Mouse (Mus musculus) heart, embryonic 11.5 days (tissue): ENCODE measurements around the gene Gm5136. TPM values are rescaled to one million over a fixed set of nuclear protein-coding genes. Genes with fewer than 3 reads are reported as not detected.

Experiments
- ATAC-seq: fragments of 200-750 bp; cut with Nextera tagmentation; replicated peaks from 2 replicates; pipeline ENCODE4 v1.8.0; 2017; ENCODE audit warnings: moderate library complexity; ENCODE audit not compliant: insufficient number of reproducible peaks, low FRiP score, low TSS enrichment
- H3K27ac ChIP-seq: fragments of 300-500 bp; sonication (generic); 2 replicates; pipeline ENCODE4 v1.5.1; 2014; ENCODE audit warnings: mild to moderate bottlenecking, low read depth, low read length
- H3K27me3 ChIP-seq: fragments of 300-500 bp; sonication (generic); 2 replicates; pipeline ENCODE4 v1.6.1; 2014; ENCODE audit warnings: mild to moderate bottlenecking, low read length, mixed read lengths; ENCODE audit not compliant: control insufficient read depth, insufficient read depth
- H3K36me3 ChIP-seq: fragments of 300-500 bp; sonication (generic); 2 replicates; pipeline ENCODE4 v1.6.1; 2014; ENCODE audit warnings: mild to moderate bottlenecking, low read length, moderate library complexity, mixed read lengths; ENCODE audit not compliant: control insufficient read depth, insufficient read depth
- H3K4me1 ChIP-seq: fragments of 300-500 bp; sonication (generic); 2 replicates; pipeline ENCODE4 v1.6.1; 2014; ENCODE audit warnings: low read length; ENCODE audit not compliant: control insufficient read depth, insufficient read depth
- H3K4me2 ChIP-seq: fragments of 300-500 bp; sonication (generic); 2 replicates; pipeline ENCODE4 v1.6.1; 2014; ENCODE audit warnings: mild to moderate bottlenecking, moderate library complexity
- H3K4me3 ChIP-seq: fragments of 300-500 bp; sonication (generic); 2 replicates; pipeline ENCODE4 v1.5.1; 2014; ENCODE audit warnings: low read depth, low read length
- H3K9ac ChIP-seq: fragments of 300-500 bp; sonication (generic); 2 replicates; pipeline ENCODE4 v1.6.1; 2014; ENCODE audit warnings: mild to moderate bottlenecking, low read depth, low read length, moderate library complexity
- H3K9me3 ChIP-seq: fragments of 300-500 bp; sonication (generic); replicated peaks from 2 replicates; pipeline ENCODE4 v1.6.1; 2016; ENCODE audit warnings: low read length; ENCODE audit not compliant: control insufficient read depth
- WGBS: fragments of 180-500 bp; shearing (Covaris S2); extraction: QIAGEN DNeasy Blood & Tissue Kit; methylation state at CpG from one replicate; pipeline ENCODE4 v1.1.7; 2014; ENCODE audit not compliant: insufficient replicate concordance; 5-methylcytosine and 5-hydroxymethylcytosine counted together
- polyA plus RNA-seq: library from polyadenylated mRNA; unstranded; fragments of >200 nt; fragmentation: Nextera tagmentation; extraction: Ambion mirVana; gene quantifications from 2 replicates; pipeline ENCODE4 v1.2.1, GENCODE M21; 2014

Gene Gm5136
- polyA plus RNA-seq, 1 experiment from 2014 or later = not detected

DNA sequence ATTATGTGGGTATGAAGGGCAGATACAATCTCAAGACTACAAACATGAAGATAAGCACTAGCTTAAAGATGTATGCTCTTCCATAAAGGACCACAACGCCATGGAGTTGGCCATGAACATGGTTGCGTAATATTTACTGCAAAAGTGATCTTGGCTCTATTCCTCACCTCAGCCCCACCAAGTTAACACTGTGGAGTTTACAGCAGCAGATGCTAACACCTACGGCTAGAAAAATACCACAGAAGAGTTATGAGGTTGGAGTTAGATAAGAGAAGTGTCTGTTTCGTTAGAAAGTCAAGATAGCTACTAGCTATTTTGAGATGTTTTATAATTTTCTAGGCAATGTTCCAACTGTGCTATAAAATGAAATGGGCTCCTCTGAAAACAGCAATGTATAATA lies 43.1 kb downstream of the Gm5136 start:
- H3K27ac ChIP-seq = no peak overlapping the region
- H3K4me1 ChIP-seq = no peaks in the 10 kb centered on the region
- H3K36me3 ChIP-seq = no peaks in the 10 kb centered on the region
- no peak overlapping the region for H3K9ac ChIP-seq
- no peaks in the 10 kb centered on the region for H3K27me3 ChIP-seq
- no peak for ATAC-seq
- H3K4me3 ChIP-seq = no peak overlapping the region
- 60% methylated on average over 4 of the region's 4 CpGs for WGBS
- no peaks in the 10 kb centered on the region for H3K9me3 ChIP-seq
- no peak overlapping the region for H3K4me2 ChIP-seq

DNA sequence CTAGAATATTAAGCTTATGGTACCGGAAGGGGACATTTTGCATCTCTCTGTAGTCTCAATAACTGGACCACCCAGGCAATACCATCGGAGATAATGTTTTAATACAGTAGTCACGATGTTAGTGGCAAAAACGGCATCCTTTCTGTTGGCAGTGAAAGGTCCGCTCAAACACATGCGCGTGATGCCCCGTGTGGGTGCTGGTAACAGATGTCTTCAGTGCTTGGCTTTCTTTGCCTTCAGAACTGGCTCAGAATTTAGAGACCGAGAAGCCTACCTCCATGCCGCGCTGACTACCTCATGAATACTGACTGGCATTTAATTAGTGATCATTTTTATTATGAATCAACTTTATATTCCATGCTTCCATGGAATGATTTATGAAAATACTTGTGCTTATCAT lies 44.9 kb downstream of the Gm5136 start:
- ATAC-seq = no peak
- 92% methylated on average over 11 of the region's 11 CpGs for WGBS

DNA sequence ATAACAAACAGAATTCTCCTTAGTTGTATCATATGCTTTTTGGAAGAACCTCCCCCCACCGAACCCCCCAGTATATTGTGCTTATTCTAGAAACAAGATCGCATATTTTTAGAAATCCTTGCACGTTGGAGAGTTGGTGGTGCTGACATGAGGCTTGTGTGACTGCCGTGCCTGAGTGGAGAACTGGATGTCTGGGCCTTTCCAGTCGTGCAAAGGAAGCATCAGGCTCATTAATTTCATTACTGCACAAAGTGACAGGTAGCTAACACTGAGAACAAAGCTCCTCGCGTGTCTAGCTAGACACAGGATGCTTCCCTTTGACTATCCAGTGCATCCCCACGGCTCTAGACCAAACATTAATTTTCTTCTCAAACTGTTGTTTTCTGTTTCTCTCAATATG lies 47.1 kb downstream of the Gm5136 start:
- H3K4me2 ChIP-seq = no peak overlapping the region
- WGBS = 53% methylated on average over 8 of the region's 8 CpGs
- no peaks in the 10 kb centered on the region for H3K9me3 ChIP-seq
- no peak for ATAC-seq
- no peak overlapping the region for H3K9ac ChIP-seq
- no peak overlapping the region for H3K4me3 ChIP-seq
- H3K4me1 ChIP-seq = no peaks in the 10 kb centered on the region
- H3K27me3 ChIP-seq = no peaks in the 10 kb centered on the region
- H3K27ac ChIP-seq = no peak overlapping the region
- H3K36me3 ChIP-seq = no peaks in the 10 kb centered on the region

More for the DNA sequence above, 44.9 kb downstream of the Gm5136 start:
- Histone ChIP-seq H3K36me3 (no peaks in the 10 kb centered on the region), H3K27ac (no peak overlapping the region), H3K4me1 (no peaks in the 10 kb centered on the region), H3K4me3 (no peak overlapping the region), H3K9ac (no peak overlapping the region), H3K9me3 (no peaks in the 10 kb centered on the region), H3K27me3 (no peaks in the 10 kb centered on the region), H3K4me2 (no peak overlapping the region)

DNA sequence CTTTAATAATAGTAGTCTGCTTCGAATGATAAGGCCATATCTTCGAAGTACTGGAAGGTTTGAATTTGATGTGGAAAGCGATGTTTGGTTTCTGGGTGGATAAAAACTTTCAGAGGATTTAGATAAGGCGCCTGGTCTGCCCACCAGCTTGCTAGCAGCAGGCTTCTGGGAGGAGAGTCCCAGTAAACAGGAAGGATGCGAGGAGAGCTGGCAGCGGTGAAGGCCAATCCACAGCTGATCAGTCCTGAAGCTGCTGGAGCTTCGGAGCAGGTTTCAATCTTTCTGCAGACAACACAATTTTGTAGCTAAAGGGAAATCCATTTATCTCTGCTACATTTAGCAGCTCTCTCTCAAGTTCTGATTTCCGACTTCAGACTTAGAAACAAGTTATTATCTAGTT lies 47.9 kb downstream of the Gm5136 start:
- 47% methylated on average over 8 of the region's 8 CpGs for WGBS

DNA sequence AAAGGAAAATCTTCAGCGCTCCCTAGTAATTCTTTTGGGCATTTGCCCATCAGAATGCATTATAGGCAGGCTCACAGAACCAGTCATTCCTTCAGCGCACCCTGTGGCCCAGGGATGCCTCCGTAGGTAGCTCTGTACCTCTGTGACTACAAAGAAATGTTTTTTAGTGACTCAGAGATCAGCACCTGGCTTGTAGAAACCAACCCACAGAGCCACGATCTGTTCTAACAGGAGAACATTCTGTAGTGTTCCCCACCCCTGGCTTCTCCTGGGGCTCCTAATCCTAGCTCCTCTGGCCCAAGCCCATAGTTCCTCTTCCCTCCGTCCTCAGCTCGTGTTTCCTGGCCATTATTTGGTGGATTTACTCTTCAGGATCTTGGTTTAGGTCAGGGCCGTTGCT lies 50.8 kb downstream of the Gm5136 start:
- Histone ChIP-seq H3K9ac (no peak overlapping the region), H3K4me2 (no peak overlapping the region), H3K36me3 (no peaks in the 10 kb centered on the region), H3K9me3 (no peaks in the 10 kb centered on the region), H3K27me3 (no peaks in the 10 kb centered on the region), H3K4me3 (no peak overlapping the region), H3K27ac (no peak overlapping the region), H3K4me1 (no peaks in the 10 kb centered on the region)
- 72% methylated on average over 7 of the region's 7 CpGs for WGBS
- ATAC-seq = no peak

More for the DNA sequence above, 47.9 kb downstream of the Gm5136 start:
- no peak overlapping the region for H3K27ac ChIP-seq
- H3K36me3 ChIP-seq = no peaks in the 10 kb centered on the region
- H3K4me3 ChIP-seq = no peak overlapping the region
- H3K4me2 ChIP-seq = no peak overlapping the region
- no peaks in the 10 kb centered on the region for H3K4me1 ChIP-seq
- no peaks in the 10 kb centered on the region for H3K27me3 ChIP-seq
- no peak for ATAC-seq
- H3K9ac ChIP-seq = no peak overlapping the region
- H3K9me3 ChIP-seq = no peaks in the 10 kb centered on the region
